Comparison of ENCODE assay signal across 8 mouse cellular contexts in genomic region chr5:73431581-73431980, GRCm38 (mm10). TPM values are rescaled to one million over a fixed set of nuclear protein-coding genes. Genes with fewer than 3 reads are reported as not detected.
DNase-seq lines count a peak whose midpoint lies in the region; ATAC-seq and TF ChIP-seq lines count a peak whose summit lies in the region.
"Had no signal": no experiment of that assay in that cellular context is flagged by ENCODE, and none has a peak within 500 bp of the region (broad histone marks: within the 10 kb centered on the region; RNA-seq: fewer than 3 reads in every experiment).

No protein-coding gene starts in this region.

- no peaks in the 10 kb centered on the region for H3K27me3 ChIP-seq in hindbrain, postnatal 0 days (ENCODE audit: insufficient read depth, low read length)
- H3K27me3 ChIP-seq in midbrain, embryonic 11.5 days (ENCODE audit: control insufficient read depth, insufficient read depth, low read length), result no peaks in the 10 kb centered on the region

- TF ChIP-seq CTCF in hindbrain, postnatal 0 days (IDR thresholded peaks at IDR 0.05; ENCODE audit: low read depth), result peak; percentile 93

- H3K4me1 ChIP-seq in hindbrain, postnatal 0 days (ENCODE audit: insufficient read depth, low read length), result no peaks in the 10 kb centered on the region
- no peaks in the 10 kb centered on the region for H3K4me1 ChIP-seq in midbrain, embryonic 11.5 days (ENCODE audit: control insufficient read depth, insufficient read depth, low read length)

- ATAC-seq in hindbrain, postnatal 0 days, result peak; percentile 88
- ATAC-seq in midbrain, embryonic 11.5 days (ENCODE audit: low FRiP score), result peak; percentile 75; the same call in 1 of the 2 replicates

- H3K27ac ChIP-seq in hindbrain, postnatal 0 days, result no peak overlapping the region
- no peak overlapping the region for H3K27ac ChIP-seq in midbrain, embryonic 11.5 days (ENCODE audit: low read depth, low read length)

- WGBS in hindbrain, postnatal 0 days, result 16% methylated on average over 14 of the region's 14 CpGs
- WGBS in midbrain, embryonic 11.5 days, result 26% methylated on average over 14 of the region's 14 CpGs

- no peak overlapping the region for H3K4me3 ChIP-seq in hindbrain, postnatal 0 days (ENCODE audit: low read length)
- H3K4me3 ChIP-seq in midbrain, embryonic 11.5 days (ENCODE audit: low read depth, low read length), result no peak overlapping the region
- H3K4me3 ChIP-seq: myocyte had no signal

- no peaks in the 10 kb centered on the region for H3K9me3 ChIP-seq in hindbrain, postnatal 0 days (ENCODE audit: low read length)
- no peaks in the 10 kb centered on the region for H3K9me3 ChIP-seq in midbrain, embryonic 11.5 days (ENCODE audit: control insufficient read depth, low read length)

- H3K36me3 ChIP-seq in hindbrain, postnatal 0 days (ENCODE audit: insufficient read depth, low read length), result no peaks in the 10 kb centered on the region
- H3K36me3 ChIP-seq in midbrain, embryonic 11.5 days (ENCODE audit: control insufficient read depth, insufficient read depth, low read length), result no peaks in the 10 kb centered on the region

- DNase-seq in ZHBTc4 (ENCODE audit: low read depth, low spot score), result peak; percentile 69
- peak; percentile 74 for DNase-seq in cerebellum, adult 9-10 months
- DNase-seq in frontal cortex, postnatal 14 days (ENCODE audit: low spot score in 2 of 2), result peak; percentile 74 to 85
- DNase-seq in hindbrain, postnatal 0 days (ENCODE audit: low spot score), result peak; percentile 90
- peak; percentile 72 to 86 for DNase-seq in left cerebral cortex, adult 8-10 months (ENCODE audit: low spot score in 2 of 2)
- peak; percentile 97 for DNase-seq in midbrain, embryonic 11.5 days (ENCODE audit: low spot score, missing footprints)
- peak; percentile 19 to 67 for DNase-seq in spleen, postnatal 10 days (ENCODE audit: low spot score in 2 of 2)

- no peak overlapping the region for H3K4me2 ChIP-seq in hindbrain, postnatal 0 days (ENCODE audit: low read depth, low read length)
- no peak overlapping the region for H3K4me2 ChIP-seq in midbrain, embryonic 11.5 days

- H3K9ac ChIP-seq in hindbrain, postnatal 0 days (replicated peaks; ENCODE audit: low read length), result no peak overlapping the region
- H3K9ac ChIP-seq in midbrain, embryonic 11.5 days (ENCODE audit: low read length), result no peak overlapping the region

RNA-seq across cellular contexts. Expression of gene Cwh43, which starts 25.7 kb away (rescaled TPM):
- 0.29 and 0.68 TPM in 2 replicates for total RNA-seq in hindbrain, postnatal 0 days (2014; rRNA removed)
- 0.61 and 0.96 TPM in 2 replicates for polyA plus RNA-seq in hindbrain, postnatal 0 days (2015; fragmentation: Nextera tagmentation; extraction: Ambion mirVana)
- 1 to 10 TPM; 2.1 to 4.4 (median 2.7) TPM for total RNA-seq in left cerebral cortex, adult 8-10 months (2022)
- not detected in 2 replicates for polyA plus RNA-seq in midbrain, embryonic 11.5 days (2014; fragmentation: Nextera tagmentation; extraction: Ambion mirVana)

RNA-seq across cellular contexts. Expression of gene Dcun1d4, which starts 49.2 kb away (rescaled TPM):
- 25.1 and 27.2 TPM in 2 replicates for total RNA-seq in hindbrain, postnatal 0 days (2014; rRNA removed)
- polyA plus RNA-seq in hindbrain, postnatal 0 days (2015; fragmentation: Nextera tagmentation; extraction: Ambion mirVana), result 38.5 and 40.8 TPM in 2 replicates
- total RNA-seq in left cerebral cortex, adult 8-10 months (2022), result 100 to 1,000 TPM; 126 to 143 (median 129) TPM
- 69.6 and 83.0 TPM in 2 replicates for polyA plus RNA-seq in midbrain, embryonic 11.5 days (2014; fragmentation: Nextera tagmentation; extraction: Ambion mirVana)

Comparison
In these comparisons a context has a peak if more than half of its experiments do, and no peak if none do; other contexts are left out.
1. DNase-seq: peak in every context shown above with its lines; median percentile 97 in midbrain, embryonic 11.5 days; 90 in hindbrain, postnatal 0 days; 80 in frontal cortex, postnatal 14 days; 79 in left cerebral cortex, adult 8-10 months; 74 in cerebellum, adult 9-10 months; 69 in ZHBTc4; 43 in spleen, postnatal 10 days.